Mouse (Mus musculus): ENCODE measurements around the gene Sh3bp4. TPM values are rescaled to one million over a fixed set of nuclear protein-coding genes. Genes with fewer than 3 reads are reported as not detected.

Gene Sh3bp4
- polyA plus RNA-seq, 1 experiment from 2014 or later = 15.7 TPM

- 30% methylated on average over 13 of the region's 15 CpGs for WGBS
- no peaks in the 10 kb centered on the region for H3K27me3 ChIP-seq (ENCODE audit: control insufficient read depth, insufficient read depth, low read length)
- H3K4me2 ChIP-seq (replicated peaks) = no peak overlapping the region
- no peak for DNase-seq (ENCODE audit: low spot score)
- peaks cover 18% of the 10 kb centered on the region for H3K4me1 ChIP-seq (replicated peaks; ENCODE audit: control insufficient read depth, insufficient read depth, low read length)
- peak overlapping the region; percentile 47; the same call in 1 of the 2 replicates for H3K27ac ChIP-seq
- H3K36me3 ChIP-seq (replicated peaks; ENCODE audit: control insufficient read depth, insufficient read depth) = no peaks in the 10 kb centered on the region
- H3K9me3 ChIP-seq (ENCODE audit: control insufficient read depth, low read length) = no peaks in the 10 kb centered on the region
- ATAC-seq (ENCODE audit: low FRiP score) = no peak
- no peak overlapping the region for H3K4me3 ChIP-seq (replicated peaks; ENCODE audit: low read length)
- H3K9ac ChIP-seq = no peak overlapping the region
Measured at GRCm38 (mm10) chr1:89102231-89103003, 32.2 kb downstream of the Sh3bp4 start.

GRCm38 (mm10) chr1:89103004-89103263, 32.7 kb downstream of the Sh3bp4 start:
- no peak overlapping the region for H3K9ac ChIP-seq
- H3K4me2 ChIP-seq (replicated peaks) = no peak overlapping the region
- no peak overlapping the region for H3K4me3 ChIP-seq (replicated peaks; ENCODE audit: low read length)
- no peaks in the 10 kb centered on the region for H3K9me3 ChIP-seq (ENCODE audit: control insufficient read depth, low read length)
- ATAC-seq (ENCODE audit: low FRiP score) (no peak), DNase-seq (ENCODE audit: low spot score) (no peak)
- H3K4me1 ChIP-seq (replicated peaks; ENCODE audit: control insufficient read depth, insufficient read depth, low read length) = peaks cover 20% of the 10 kb centered on the region
- H3K36me3 ChIP-seq (replicated peaks; ENCODE audit: control insufficient read depth, insufficient read depth) = no peaks in the 10 kb centered on the region
- 0 out of 2 replicates have a peak overlapping the region, but pooled peaks have one; percentile 47 for H3K27ac ChIP-seq
- 40% methylated on average over 3 of the region's 3 CpGs for WGBS
- no peaks in the 10 kb centered on the region for H3K27me3 ChIP-seq (ENCODE audit: control insufficient read depth, insufficient read depth, low read length)

DNA sequence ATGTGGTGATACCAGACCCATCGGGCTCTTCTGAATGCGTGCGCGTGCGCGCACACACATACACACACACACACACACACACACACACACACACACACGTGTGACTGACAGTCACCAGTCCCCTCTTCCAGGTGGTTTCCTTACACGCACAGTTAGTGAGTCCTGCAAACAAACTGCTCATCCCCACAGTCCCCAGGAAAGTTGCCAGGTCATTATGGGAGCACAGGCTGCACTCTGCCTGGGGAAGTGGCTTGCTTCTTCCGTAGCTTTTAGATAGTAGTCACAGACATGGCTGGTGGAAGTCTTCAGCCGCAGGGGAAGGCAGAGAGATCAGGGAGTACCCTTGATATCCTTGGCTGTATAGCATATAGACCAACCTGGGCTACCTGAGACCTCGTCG, 33.3 kb downstream of the Sh3bp4 start:
- WGBS = 86% methylated on average over 12 of the region's 12 CpGs
- no peak overlapping the region for H3K9ac ChIP-seq
- peaks cover 26% of the 10 kb centered on the region for H3K4me1 ChIP-seq (replicated peaks; ENCODE audit: control insufficient read depth, insufficient read depth, low read length)
- DNase-seq (ENCODE audit: low spot score) = no peak
- no peak overlapping the region for H3K4me2 ChIP-seq (replicated peaks)
- H3K9me3 ChIP-seq (ENCODE audit: control insufficient read depth, low read length) = no peaks in the 10 kb centered on the region
- no peak overlapping the region for H3K4me3 ChIP-seq (replicated peaks; ENCODE audit: low read length)
- H3K27ac ChIP-seq = no peak overlapping the region
- H3K27me3 ChIP-seq (ENCODE audit: control insufficient read depth, insufficient read depth, low read length) = no peaks in the 10 kb centered on the region
- ATAC-seq (ENCODE audit: low FRiP score) = no peak
- H3K36me3 ChIP-seq (replicated peaks; ENCODE audit: control insufficient read depth, insufficient read depth) = no peaks in the 10 kb centered on the region

DNA sequence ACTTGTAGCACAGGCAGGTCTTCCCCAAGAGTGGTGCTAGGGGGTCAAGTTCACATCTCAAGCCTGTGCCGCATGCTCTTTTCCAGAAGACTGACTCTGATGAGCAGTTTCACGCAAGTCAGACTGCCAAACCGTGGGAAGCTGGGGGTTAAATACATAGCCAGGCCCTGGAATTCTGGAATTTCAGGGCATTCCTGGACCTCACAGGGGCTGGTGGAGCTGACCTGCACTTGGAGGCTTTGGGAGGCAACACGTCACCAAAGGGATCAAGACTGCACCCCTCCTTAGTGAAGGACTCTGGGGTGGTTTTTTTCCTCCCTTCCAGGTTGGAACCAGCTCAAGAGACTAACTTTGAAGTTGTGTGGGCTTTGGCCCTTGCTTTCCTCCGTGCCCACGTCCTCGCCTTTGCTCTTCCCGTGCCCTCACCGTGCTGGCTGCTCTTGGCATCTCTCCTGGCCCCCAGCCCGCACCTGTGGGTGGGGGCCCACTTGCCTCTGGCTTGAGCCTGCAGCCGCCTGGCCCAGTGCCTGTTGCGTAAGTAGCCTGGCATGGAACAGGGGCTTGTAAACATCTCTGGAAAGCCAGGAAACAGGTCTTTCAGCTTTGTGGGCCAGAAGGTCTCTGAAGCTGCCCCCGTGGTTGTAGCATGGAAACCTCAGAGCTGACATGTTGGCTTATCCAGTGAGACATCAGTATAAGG, 34.0 kb downstream of the Sh3bp4 start:
- 74% methylated on average over 13 of the region's 13 CpGs for WGBS
- ATAC-seq (ENCODE audit: low FRiP score) = no peak; the same call in 1 of the 2 replicates

DNA sequence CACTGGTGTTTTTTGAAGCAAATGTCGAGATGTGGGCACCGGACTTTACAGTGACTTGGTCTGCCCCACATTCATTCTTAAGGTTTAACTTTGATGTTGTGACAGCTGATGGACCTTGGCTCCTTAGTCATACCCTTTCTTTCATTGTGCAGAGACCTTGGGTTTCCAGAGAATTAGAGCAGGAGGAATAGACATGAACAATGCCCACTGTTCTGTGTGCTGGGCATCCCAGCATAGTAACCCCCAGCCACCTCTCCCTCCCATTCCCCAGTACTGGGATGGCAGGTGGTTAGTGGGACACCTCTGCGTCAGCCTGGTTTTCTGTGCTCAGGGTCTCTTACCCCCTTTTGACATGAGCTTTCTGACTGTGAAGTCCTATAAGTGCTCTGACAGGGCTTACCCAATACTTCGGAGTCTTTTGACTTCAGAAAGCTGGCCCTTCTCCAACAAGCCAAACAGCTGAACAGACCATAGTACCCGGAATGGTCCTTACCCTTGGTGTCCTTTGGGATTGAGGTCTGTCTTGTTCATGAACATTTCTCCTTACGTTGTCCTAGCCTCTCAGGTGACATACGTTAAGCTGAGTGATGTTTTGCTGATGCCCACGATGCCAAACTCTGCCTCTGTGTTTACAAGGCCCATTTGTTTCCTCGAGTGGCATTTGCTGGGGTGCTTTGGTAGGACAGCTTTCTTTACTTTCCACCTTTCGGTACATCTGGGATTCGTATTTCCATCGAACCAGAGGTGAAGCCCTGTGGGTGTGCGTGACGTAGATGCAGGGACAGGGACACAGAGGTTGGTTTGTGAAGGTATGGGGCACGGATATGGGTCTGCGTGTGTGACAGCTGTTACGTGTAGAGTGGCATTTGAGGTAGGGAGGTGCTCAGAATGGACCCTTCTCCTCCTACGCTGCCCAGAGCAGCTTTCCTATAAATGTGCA, 35.9 kb downstream of the Sh3bp4 start:
- Histone ChIP-seq H3K27ac (no peak overlapping the region), H3K9ac (no peak overlapping the region), H3K9me3 (ENCODE audit: control insufficient read depth, low read length) (no peaks in the 10 kb centered on the region), H3K27me3 (ENCODE audit: control insufficient read depth, insufficient read depth, low read length) (no peaks in the 10 kb centered on the region), H3K4me2 (replicated peaks) (no peak overlapping the region), H3K4me1 (replicated peaks; ENCODE audit: control insufficient read depth, insufficient read depth, low read length) (peaks cover 29% of the 10 kb centered on the region), H3K36me3 (replicated peaks; ENCODE audit: control insufficient read depth, insufficient read depth) (no peaks in the 10 kb centered on the region), H3K4me3 (replicated peaks; ENCODE audit: low read length) (no peak overlapping the region)
- no peak for ATAC-seq (ENCODE audit: low FRiP score)
- no peak for DNase-seq (ENCODE audit: low spot score)
- whole genome bisulfite sequencing = 88% methylated on average over 18 of the region's 18 CpGs

More for the DNA sequence above, 34.0 kb downstream of the Sh3bp4 start:
- peaks cover 29% of the 10 kb centered on the region for H3K4me1 ChIP-seq (replicated peaks; ENCODE audit: control insufficient read depth, insufficient read depth, low read length)
- no peak overlapping the region for H3K4me2 ChIP-seq (replicated peaks)
- H3K9me3 ChIP-seq (ENCODE audit: control insufficient read depth, low read length) = no peaks in the 10 kb centered on the region
- no peaks in the 10 kb centered on the region for H3K36me3 ChIP-seq (replicated peaks; ENCODE audit: control insufficient read depth, insufficient read depth)
- no peak overlapping the region for H3K9ac ChIP-seq
- DNase-seq (ENCODE audit: low spot score) = no peak
- no peak overlapping the region for H3K27ac ChIP-seq
- no peaks in the 10 kb centered on the region for H3K27me3 ChIP-seq (ENCODE audit: control insufficient read depth, insufficient read depth, low read length)
- H3K4me3 ChIP-seq (replicated peaks; ENCODE audit: low read length) = no peak overlapping the region

GRCm38 (mm10) chr1:89107466-89107865, 37.3 kb downstream of the Sh3bp4 start:
- WGBS = 61% methylated on average over 6 of the region's 6 CpGs
- H3K4me2 ChIP-seq (replicated peaks) = no peak overlapping the region
- no peak overlapping the region for H3K9ac ChIP-seq
- no peak overlapping the region for H3K4me3 ChIP-seq (replicated peaks; ENCODE audit: low read length)
- H3K27me3 ChIP-seq (ENCODE audit: control insufficient read depth, insufficient read depth, low read length) = no peaks in the 10 kb centered on the region
- H3K9me3 ChIP-seq (ENCODE audit: control insufficient read depth, low read length) = no peaks in the 10 kb centered on the region
- no peak for ATAC-seq (ENCODE audit: low FRiP score)
- H3K36me3 ChIP-seq (replicated peaks; ENCODE audit: control insufficient read depth, insufficient read depth) = no peaks in the 10 kb centered on the region
- peaks cover 26% of the 10 kb centered on the region for H3K4me1 ChIP-seq (replicated peaks; ENCODE audit: control insufficient read depth, insufficient read depth, low read length)
- no peak overlapping the region for H3K27ac ChIP-seq
- DNase-seq (ENCODE audit: low spot score) = no peak

GRCm38 (mm10) chr1:89108340-89108896, 38.2 kb downstream of the Sh3bp4 start:
- H3K4me1 ChIP-seq (replicated peaks; ENCODE audit: control insufficient read depth, insufficient read depth, low read length) = peaks cover 18% of the 10 kb centered on the region
- no peaks in the 10 kb centered on the region for H3K36me3 ChIP-seq (replicated peaks; ENCODE audit: control insufficient read depth, insufficient read depth)
- H3K27me3 ChIP-seq (ENCODE audit: control insufficient read depth, insufficient read depth, low read length) = no peaks in the 10 kb centered on the region
- 24% methylated on average over 6 of the region's 6 CpGs for WGBS
- H3K27ac ChIP-seq = no peak overlapping the region
- ATAC-seq (ENCODE audit: low FRiP score) = no peak
- H3K4me3 ChIP-seq (replicated peaks; ENCODE audit: low read length) = no peak overlapping the region
- H3K9ac ChIP-seq = no peak overlapping the region
- H3K9me3 ChIP-seq (ENCODE audit: control insufficient read depth, low read length) = no peaks in the 10 kb centered on the region
- no peak for DNase-seq (ENCODE audit: low spot score)
- no peak overlapping the region for H3K4me2 ChIP-seq (replicated peaks)

DNA sequence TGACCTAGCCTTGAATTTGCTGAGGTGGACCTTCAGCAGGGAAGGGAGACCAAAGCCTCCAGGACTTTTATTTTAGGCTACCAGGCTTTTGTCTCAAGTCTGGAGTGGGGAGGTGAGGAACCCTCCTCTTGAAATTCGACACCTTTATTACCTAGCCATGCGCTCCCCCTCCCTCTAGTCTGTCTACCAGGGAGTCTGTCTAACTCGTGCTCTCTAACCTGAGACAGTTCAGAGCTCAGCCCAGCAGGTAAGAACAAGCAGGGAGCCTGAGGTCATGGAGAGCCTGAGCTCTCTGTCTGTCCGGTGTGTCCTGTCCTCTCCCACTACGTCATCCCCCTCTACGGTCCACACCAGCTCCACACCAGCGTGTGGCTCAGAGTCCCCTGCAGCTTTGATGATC, 39.6 kb downstream of the Sh3bp4 start:
- WGBS = 71% methylated on average over 7 of the region's 7 CpGs
- no peaks in the 10 kb centered on the region for H3K9me3 ChIP-seq (ENCODE audit: control insufficient read depth, low read length)
- H3K27ac ChIP-seq = no peak overlapping the region
- no peak overlapping the region for H3K4me3 ChIP-seq (replicated peaks; ENCODE audit: low read length)
- no peaks in the 10 kb centered on the region for H3K27me3 ChIP-seq (ENCODE audit: control insufficient read depth, insufficient read depth, low read length)
- ATAC-seq (ENCODE audit: low FRiP score) = no peak
- peaks cover 18% of the 10 kb centered on the region for H3K4me1 ChIP-seq (replicated peaks; ENCODE audit: control insufficient read depth, insufficient read depth, low read length)
- DNase-seq (ENCODE audit: low spot score) = no peak
- H3K36me3 ChIP-seq (replicated peaks; ENCODE audit: control insufficient read depth, insufficient read depth) = no peaks in the 10 kb centered on the region
- no peak overlapping the region for H3K4me2 ChIP-seq (replicated peaks)
- H3K9ac ChIP-seq = no peak overlapping the region

Measured in hindbrain, embryonic 14.5 days (tissue).